Mouse (Mus musculus): ENCODE results near the gene Trmt6.

DNA sequence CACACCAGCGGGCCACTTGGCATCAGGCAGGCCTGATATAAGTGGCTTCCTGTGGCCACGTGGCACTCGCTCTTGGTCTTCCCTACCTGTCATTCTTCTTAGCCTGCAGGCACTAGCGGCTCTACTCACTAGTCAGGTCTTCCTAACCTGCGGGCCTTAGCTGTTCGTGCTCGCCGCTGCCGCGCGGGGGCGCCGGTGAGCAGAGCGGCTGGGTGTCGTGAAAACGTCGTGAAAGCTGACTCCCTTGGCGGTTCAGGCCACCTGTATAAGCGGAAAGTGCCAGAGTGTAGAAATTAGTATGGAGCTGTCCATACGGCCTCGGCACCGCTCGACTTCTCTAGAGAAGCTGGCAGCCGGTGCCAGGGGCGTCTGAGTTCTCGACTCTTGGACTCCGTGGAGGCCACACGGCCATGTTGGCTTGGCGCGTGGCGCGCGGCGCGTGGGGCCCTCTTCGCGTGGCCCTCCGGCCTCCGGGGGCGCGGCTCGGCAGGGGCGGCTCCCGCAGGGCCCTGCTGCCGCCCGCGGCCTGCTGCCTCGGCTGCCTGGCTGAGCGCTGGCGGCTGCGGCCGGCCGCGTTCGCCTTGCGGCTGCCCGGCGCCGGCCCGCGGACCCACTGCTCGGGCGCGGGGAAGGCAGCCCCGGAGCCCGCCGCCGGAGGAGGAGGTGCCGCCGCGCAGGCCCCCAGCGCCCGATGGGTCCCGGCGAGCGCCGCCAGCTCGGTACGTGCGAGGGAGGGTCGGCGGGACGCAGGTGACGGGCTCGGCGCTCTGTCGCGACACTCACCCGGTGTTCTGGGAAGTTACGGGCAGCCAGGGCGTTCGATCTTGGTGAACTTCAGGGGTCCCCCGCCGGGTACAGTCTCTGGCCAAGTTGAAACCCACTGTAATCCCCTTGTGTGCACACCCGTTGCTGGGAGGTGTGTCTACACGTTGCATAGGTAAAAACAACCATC lies 30.8 kb upstream of the Trmt6 start, which contains the start of gene Crls1:
- TF ChIP-seq CTCF (IDR thresholded peaks at IDR 0.05; ENCODE audit: control insufficient read depth, insufficient read depth, low read length) (peak; percentile 97), POLR2A (IDR thresholded peaks at IDR 0.05; ENCODE audit: borderline replicate concordance, control insufficient read depth, low read depth, low read length) (peak; percentile 63; the same call in 1 of the 2 replicates)

Data from bone marrow, adult 2 months (tissue).